Mouse (Mus musculus): ENCODE data around the gene Tarbp1. TPM values are rescaled to one million over a fixed set of nuclear protein-coding genes. Genes with fewer than 3 reads are reported as not detected.

Gene Tarbp1
- total RNA-seq, 2 experiments from 2014 or later: 4.9 to 5.6 TPM

Other genes starting within 250 kb of the Tarbp1 start
- under 1 TPM; 0.13 to 0.14 TPM for gene Slc35f3, start 176.5 kb downstream of the Tarbp1 start, total RNA-seq (2021)
- 10 to 100 TPM; 15.3 to 15.6 TPM for gene Coa6, start 52.5 kb downstream of the Tarbp1 start, total RNA-seq (2021)
- 10 to 100 TPM; 38.7 to 45.5 TPM for gene Irf2bp2, start 118.9 kb upstream of the Tarbp1 start, total RNA-seq (2021)